Mouse (Mus musculus): ENCODE data around the gene Senp8. TPM values are rescaled to one million over a fixed set of nuclear protein-coding genes. Genes with fewer than 3 reads are reported as not detected.
"Not testable (repeated sequence)": the region's sequence is repeated elsewhere in the genome, so short reads cannot be mapped to it uniquely, and the experiment has no call there.

The Senp8 gene
- polyA plus RNA-seq (2014; fragmentation: Nextera tagmentation; extraction: Ambion mirVana) = 11.4 and 11.6 TPM in 2 replicates

DNA sequence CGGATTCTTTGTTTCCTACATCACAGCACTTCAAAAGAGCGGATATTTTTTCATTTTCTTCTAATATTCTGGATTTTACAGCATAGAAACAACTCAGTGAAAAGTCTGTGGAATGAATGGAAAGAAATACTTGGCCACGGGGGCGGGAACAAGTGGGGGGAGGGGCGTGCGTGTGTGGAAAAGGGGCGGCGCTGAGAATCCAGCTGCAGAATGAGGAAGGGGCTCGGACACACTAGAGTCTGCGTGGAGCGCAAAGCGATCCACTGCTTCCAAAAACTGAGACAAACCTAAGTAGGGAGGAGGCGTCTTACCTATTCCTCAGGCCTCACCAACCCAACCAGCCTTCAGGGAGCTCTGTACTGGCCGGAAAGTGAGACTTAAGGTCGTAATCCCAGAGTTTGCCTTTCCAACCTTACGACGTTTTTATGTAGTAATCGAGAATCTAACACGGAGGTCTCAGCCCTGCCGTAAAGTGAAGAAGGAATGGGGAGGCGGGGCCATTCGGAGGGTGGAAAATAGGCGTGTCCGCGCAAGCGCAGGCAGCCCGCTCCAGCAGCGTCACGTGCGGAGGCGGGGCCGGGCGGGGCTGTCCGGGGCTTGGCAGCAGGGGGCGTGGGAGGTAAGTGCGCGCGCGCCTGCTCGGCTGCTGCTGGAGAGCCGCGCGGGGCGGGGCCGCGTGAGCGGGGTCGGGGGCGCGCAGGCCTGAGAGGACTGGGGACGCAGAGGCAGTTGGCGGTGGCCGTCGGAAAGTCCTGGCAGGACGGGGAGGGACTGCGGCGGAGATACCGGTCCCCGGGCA is at the start of gene Senp8, which contains the start of gene Myo9a:
Gene Senp8 (minus strand): TSS at position 444 of the 799 bp plus-strand sequence.
Gene Myo9a (plus strand): TSS at position 630 of the 799 bp plus-strand sequence.
- H3K9me3 ChIP-seq (ENCODE audit: control insufficient read depth, low read length) = no peaks in the 10 kb centered on the region
- peak within 1 kb of the TSS; percentile 91 for H3K27ac ChIP-seq
- H3K36me3 ChIP-seq (replicated peaks; ENCODE audit: control insufficient read depth, insufficient read depth) = no peaks in the 10 kb centered on the region
- H3K27me3 ChIP-seq (ENCODE audit: control insufficient read depth, insufficient read depth, low read length) = no peaks in the 10 kb centered on the region
- peaks cover 24% of the 10 kb centered on the region for H3K4me1 ChIP-seq (replicated peaks; ENCODE audit: control insufficient read depth, insufficient read depth, low read length)
- ATAC-seq (ENCODE audit: low FRiP score) (peak; percentile 94), DNase-seq (ENCODE audit: low spot score) (peak; percentile 99)
- H3K9ac ChIP-seq = peak within 1 kb of the TSS; percentile 93
- under 1% methylated on average over 56 of the region's 59 CpGs for WGBS
- peak within 1 kb of the TSS; percentile 95 for H3K4me3 ChIP-seq (replicated peaks; ENCODE audit: low read length)
- H3K4me2 ChIP-seq (replicated peaks) = peak within 1 kb of the TSS; percentile 81

DNA sequence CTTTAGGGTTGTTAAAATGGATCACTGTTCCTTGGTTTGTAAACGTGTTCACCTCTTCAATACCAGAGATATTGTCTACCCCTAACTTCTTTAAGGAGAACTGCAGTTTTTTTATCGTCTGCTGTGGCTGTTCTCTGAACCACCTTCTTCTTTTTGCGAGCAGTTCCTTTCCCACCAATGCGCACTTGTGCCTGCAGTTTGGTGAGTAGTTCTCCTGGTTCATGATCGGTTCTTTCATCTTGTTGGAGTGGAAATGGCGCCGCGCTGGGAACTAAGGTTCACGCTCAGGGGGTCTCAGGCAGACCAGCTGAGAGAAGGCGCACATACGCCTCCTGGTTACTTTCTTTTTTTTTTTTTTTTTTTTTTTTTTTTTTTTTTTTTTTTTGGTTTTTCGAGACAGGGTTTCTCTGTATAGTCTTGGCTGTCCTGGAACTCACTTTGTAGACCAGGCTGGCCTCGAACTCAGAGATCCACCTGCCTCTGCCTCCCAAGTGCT is 16.5 kb upstream of the Senp8 start:
- not testable (repeated sequence) for H3K4me2 ChIP-seq (replicated peaks); H3K27ac ChIP-seq; H3K4me1 ChIP-seq (replicated peaks; ENCODE audit: control insufficient read depth, insufficient read depth, low read length); ATAC-seq (ENCODE audit: low FRiP score); H3K36me3 ChIP-seq (replicated peaks; ENCODE audit: control insufficient read depth, insufficient read depth); H3K27me3 ChIP-seq (ENCODE audit: control insufficient read depth, insufficient read depth, low read length); H3K9ac ChIP-seq; H3K9me3 ChIP-seq (ENCODE audit: control insufficient read depth, low read length); DNase-seq (ENCODE audit: low spot score); H3K4me3 ChIP-seq (replicated peaks; ENCODE audit: low read length)
- 90% methylated on average over 12 of the region's 13 CpGs for WGBS

DNA sequence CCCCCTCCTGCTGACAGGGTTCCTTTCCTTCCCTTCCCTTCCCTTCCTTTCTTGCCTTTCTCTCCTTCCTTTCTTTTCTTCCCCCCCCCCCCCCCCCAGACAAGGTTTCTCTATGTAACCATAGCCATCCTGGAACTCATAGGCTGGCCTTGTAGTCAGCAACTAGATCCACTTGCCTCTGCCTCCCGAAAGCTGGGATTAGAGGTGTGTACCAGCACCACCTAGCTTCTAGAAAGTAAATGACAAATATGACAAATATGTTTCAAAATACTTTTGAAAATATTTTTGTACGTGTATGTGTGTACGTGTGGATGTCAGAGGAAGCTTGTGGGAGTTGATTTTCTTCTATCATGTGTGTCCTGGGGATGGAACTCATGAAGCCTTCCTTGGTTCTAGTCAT is 10.0 kb upstream of the Senp8 start:
- Histone ChIP-seq H3K27ac (no peak overlapping the region), H3K36me3 (replicated peaks; ENCODE audit: control insufficient read depth, insufficient read depth) (no peaks in the 10 kb centered on the region), H3K4me2 (replicated peaks) (no peak overlapping the region), H3K9me3 (ENCODE audit: control insufficient read depth, low read length) (no peaks in the 10 kb centered on the region), H3K4me1 (replicated peaks; ENCODE audit: control insufficient read depth, insufficient read depth, low read length) (no peaks in the 10 kb centered on the region), H3K27me3 (ENCODE audit: control insufficient read depth, insufficient read depth, low read length) (no peaks in the 10 kb centered on the region), H3K4me3 (replicated peaks; ENCODE audit: low read length) (no peak overlapping the region), H3K9ac (no peak overlapping the region)
- WGBS = 92% methylated on average over 3 of the region's 3 CpGs
- DNase-seq (ENCODE audit: low spot score) (no peak), ATAC-seq (ENCODE audit: low FRiP score) (no peak)

DNA sequence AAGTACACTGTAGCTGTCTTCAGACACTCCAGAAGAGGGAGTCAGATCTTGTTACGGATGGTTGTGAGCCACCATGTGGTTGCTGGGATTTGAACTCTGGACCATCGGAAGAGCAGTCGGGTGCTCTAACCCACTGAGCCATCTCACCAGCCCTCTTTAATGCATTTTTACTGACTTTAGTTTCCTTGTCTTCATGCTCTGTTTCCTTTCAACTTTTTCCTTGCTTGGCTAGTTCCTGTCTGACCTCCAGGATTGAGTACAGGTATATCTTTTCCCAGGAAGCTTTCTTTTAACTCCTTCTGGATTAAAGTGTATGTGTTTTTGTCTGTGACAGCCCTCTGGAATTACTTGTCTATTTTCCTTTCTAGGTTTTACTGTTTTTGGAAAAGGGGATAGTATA is 6.5 kb upstream of the Senp8 start:
- H3K27ac ChIP-seq; H3K9me3 ChIP-seq (ENCODE audit: control insufficient read depth, low read length); H3K36me3 ChIP-seq (replicated peaks; ENCODE audit: control insufficient read depth, insufficient read depth); H3K4me3 ChIP-seq (replicated peaks; ENCODE audit: low read length); H3K9ac ChIP-seq; H3K27me3 ChIP-seq (ENCODE audit: control insufficient read depth, insufficient read depth, low read length); DNase-seq (ENCODE audit: low spot score); H3K4me2 ChIP-seq (replicated peaks); ATAC-seq (ENCODE audit: low FRiP score): not testable (repeated sequence)
- 97% methylated on average over 2 of the region's 3 CpGs for WGBS
- H3K4me1 ChIP-seq (replicated peaks; ENCODE audit: control insufficient read depth, insufficient read depth, low read length) = peaks cover 13% of the 10 kb centered on the region

- H3K9ac ChIP-seq = no peak overlapping the region
- no peaks in the 10 kb centered on the region for H3K27me3 ChIP-seq (ENCODE audit: control insufficient read depth, insufficient read depth, low read length)
- no peak overlapping the region for H3K4me3 ChIP-seq (replicated peaks; ENCODE audit: low read length)
- DNase-seq (ENCODE audit: low spot score) (no peak), ATAC-seq (ENCODE audit: low FRiP score) (no peak)
- no peak overlapping the region for H3K27ac ChIP-seq
- H3K36me3 ChIP-seq (replicated peaks; ENCODE audit: control insufficient read depth, insufficient read depth) = no peaks in the 10 kb centered on the region
- peaks cover 18% of the 10 kb centered on the region for H3K4me1 ChIP-seq (replicated peaks; ENCODE audit: control insufficient read depth, insufficient read depth, low read length)
- H3K4me2 ChIP-seq (replicated peaks) = no peak overlapping the region
- 71% methylated on average over 2 of the region's 2 CpGs for WGBS
- no peaks in the 10 kb centered on the region for H3K9me3 ChIP-seq (ENCODE audit: control insufficient read depth, low read length)
Observed at GRCm38 (mm10) chr9:59755199-59755598, 4.7 kb upstream of the Senp8 start.

- Histone ChIP-seq H3K9ac (peak overlapping the region; percentile 93), H3K4me1 (replicated peaks; ENCODE audit: control insufficient read depth, insufficient read depth, low read length) (peaks cover 24% of the 10 kb centered on the region), H3K4me2 (replicated peaks) (peak overlapping the region; percentile 81), H3K27ac (0 out of 2 replicates have a peak overlapping the region, but pooled peaks have one; percentile 91), H3K36me3 (replicated peaks; ENCODE audit: control insufficient read depth, insufficient read depth) (no peaks in the 10 kb centered on the region), H3K4me3 (replicated peaks; ENCODE audit: low read length) (peak overlapping the region; percentile 95), H3K9me3 (ENCODE audit: control insufficient read depth, low read length) (no peaks in the 10 kb centered on the region), H3K27me3 (ENCODE audit: control insufficient read depth, insufficient read depth, low read length) (no peaks in the 10 kb centered on the region)
- ATAC-seq (ENCODE audit: low FRiP score) (no peak), DNase-seq (ENCODE audit: low spot score) (no peak)
- 7% methylated on average over 2 of the region's 2 CpGs for WGBS
Observed at GRCm38 (mm10) chr9:59751966-59752365, 1.5 kb upstream of the Senp8 start.

DNA sequence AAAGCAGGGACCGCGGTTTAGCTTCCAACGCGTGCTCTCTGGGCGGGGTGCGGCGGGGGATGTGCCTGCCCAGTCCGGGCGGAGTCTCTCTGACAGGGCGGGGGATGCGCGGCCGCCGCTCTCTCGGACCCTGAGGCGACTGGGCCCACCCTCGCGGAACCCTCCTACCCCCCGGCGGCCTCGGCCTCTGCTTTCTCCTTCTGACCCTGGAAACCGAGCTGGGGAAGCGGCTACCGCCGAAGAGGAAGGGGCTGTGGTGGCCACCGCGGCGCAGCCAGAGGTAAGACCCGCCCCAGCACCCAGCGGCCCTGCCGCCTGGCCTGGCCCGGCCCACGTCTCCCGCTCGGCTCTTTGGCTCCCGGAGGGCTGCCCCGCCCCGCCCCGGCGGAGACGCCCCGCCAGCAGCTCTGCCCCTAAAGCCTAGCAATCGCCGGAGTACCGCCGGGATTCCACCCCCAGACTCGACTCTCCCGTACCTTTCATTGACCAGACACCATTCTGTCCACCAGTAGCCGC is 614 bp upstream of the Senp8 start:
- H3K9ac ChIP-seq = peak overlapping the region; percentile 93
- peak overlapping the region; percentile 81 for H3K4me2 ChIP-seq (replicated peaks)
- peak overlapping the region; percentile 95 for H3K4me3 ChIP-seq (replicated peaks; ENCODE audit: low read length)
- H3K27ac ChIP-seq = peak overlapping the region; percentile 91
- no peaks in the 10 kb centered on the region for H3K27me3 ChIP-seq (ENCODE audit: control insufficient read depth, insufficient read depth, low read length)
- no peaks in the 10 kb centered on the region for H3K9me3 ChIP-seq (ENCODE audit: control insufficient read depth, low read length)
- H3K4me1 ChIP-seq (replicated peaks; ENCODE audit: control insufficient read depth, insufficient read depth, low read length) = peaks cover 24% of the 10 kb centered on the region
- ATAC-seq (ENCODE audit: low FRiP score) = peak; percentile 91
- DNase-seq (ENCODE audit: low spot score) = no peak
- H3K36me3 ChIP-seq (replicated peaks; ENCODE audit: control insufficient read depth, insufficient read depth) = no peaks in the 10 kb centered on the region
- 0% methylated on average over 38 of the region's 49 CpGs for WGBS

GRCm38 (mm10) chr9:59749581-59750265 is 787 bp downstream of the Senp8 start:
- Histone ChIP-seq H3K4me1 (replicated peaks; ENCODE audit: control insufficient read depth, insufficient read depth, low read length) (peaks cover 24% of the 10 kb centered on the region), H3K4me3 (replicated peaks; ENCODE audit: low read length) (peak overlapping the region; percentile 95), H3K9me3 (ENCODE audit: control insufficient read depth, low read length) (no peaks in the 10 kb centered on the region), H3K4me2 (replicated peaks) (peak overlapping the region; percentile 77), H3K27ac (peak overlapping the region; percentile 85), H3K9ac (peak overlapping the region; percentile 70), H3K27me3 (ENCODE audit: control insufficient read depth, insufficient read depth, low read length) (no peaks in the 10 kb centered on the region), H3K36me3 (replicated peaks; ENCODE audit: control insufficient read depth, insufficient read depth) (no peaks in the 10 kb centered on the region)
- ATAC-seq (ENCODE audit: low FRiP score) (no peak), DNase-seq (ENCODE audit: low spot score) (peak; percentile 25)
- 36% methylated on average over 12 of the region's 12 CpGs for WGBS

GRCm38 (mm10) chr9:59748969-59749368 is 1.5 kb downstream of the Senp8 start:
- Histone ChIP-seq H3K27me3 (ENCODE audit: control insufficient read depth, insufficient read depth, low read length) (no peaks in the 10 kb centered on the region), H3K36me3 (replicated peaks; ENCODE audit: control insufficient read depth, insufficient read depth) (no peaks in the 10 kb centered on the region), H3K4me1 (replicated peaks; ENCODE audit: control insufficient read depth, insufficient read depth, low read length) (peaks cover 22% of the 10 kb centered on the region), H3K4me3 (replicated peaks; ENCODE audit: low read length) (no peak overlapping the region), H3K4me2 (replicated peaks) (no peak overlapping the region), H3K9me3 (ENCODE audit: control insufficient read depth, low read length) (no peaks in the 10 kb centered on the region), H3K9ac (no peak overlapping the region), H3K27ac (no peak overlapping the region)
- 87% methylated on average over 11 of the region's 11 CpGs for WGBS
- DNase-seq (ENCODE audit: low spot score) = no peak
- no peak for ATAC-seq (ENCODE audit: low FRiP score)

Data from hindbrain, embryonic 14.5 days (tissue).